Mouse (Mus musculus) megakaryocyte, embryonic 14.5 days (primary cell): ENCODE results near the gene Reep6.

Source experiments
- FLI1 ChIP-seq: IDR thresholded peaks from 2 replicates; pipeline ENCODE4 v1.6.1; 2012; ENCODE audit warnings: low read length, inconsistent platforms, mixed read lengths
- GATA1 ChIP-seq: IDR thresholded peaks from 3 replicates; pipeline ENCODE4 v1.6.1; 2012; ENCODE audit warnings: mixed read lengths, low read length, inconsistent platforms, borderline replicate concordance

GRCm38 (mm10) chr10:80348981-80349380 lies 19.2 kb downstream of the Reep6 start:
- TF ChIP-seq GATA1 (no peak), FLI1 (no peak)
